Mouse (Mus musculus): ENCODE measurements at regions not wholly inside any gene's neighbourhood (a gene's known extent, or its start where the extent isn't known, plus 50 kb on each side); places are given as distances from the start of the nearest gene placed in this dataset.

DNA sequence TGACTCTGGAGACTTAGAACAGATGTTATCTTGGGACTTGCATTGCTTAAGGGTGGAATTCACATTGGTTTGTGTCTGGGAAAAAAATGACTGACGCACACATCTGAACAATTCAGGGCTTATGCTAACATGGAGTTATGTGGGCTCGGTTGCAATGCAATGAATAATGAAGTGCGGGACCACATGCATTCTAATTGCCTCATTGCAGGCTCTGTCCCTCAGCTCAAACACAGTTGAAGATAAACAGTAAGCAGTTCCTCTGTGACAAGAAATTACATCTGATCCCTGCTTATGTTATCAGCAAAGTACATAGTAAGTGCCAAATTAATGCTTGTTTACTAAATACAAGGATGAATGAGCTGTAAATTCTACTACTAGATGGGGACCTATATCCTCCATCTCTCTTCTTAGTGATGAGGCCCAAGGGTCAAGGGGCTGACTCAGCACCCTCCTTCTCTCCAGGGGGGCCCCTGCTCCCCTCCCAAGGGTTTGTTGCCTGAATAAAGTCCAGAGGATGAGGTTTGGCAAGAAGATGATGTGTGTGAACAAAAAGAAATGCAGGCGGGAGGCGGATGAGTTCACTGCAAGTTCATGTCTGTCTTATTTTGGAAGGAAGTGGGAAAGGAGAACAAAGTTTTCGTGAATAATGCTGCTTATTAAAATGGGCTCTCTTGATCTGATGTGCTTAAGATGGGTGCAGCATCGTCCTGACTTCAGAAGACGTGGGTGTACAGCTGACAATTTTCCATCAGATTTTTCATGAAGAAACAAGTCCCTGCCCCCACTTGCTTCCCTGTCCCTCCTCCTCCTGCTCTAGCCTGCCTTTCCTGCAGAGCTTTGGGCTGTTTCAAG lies 533.1 kb downstream of the Shisa9 start:
- TF ChIP-seq POLR2A (IDR thresholded peaks at IDR 0.05; ENCODE audit: borderline replicate concordance, control insufficient read depth, low read depth, low read length): no peak
- TF ChIP-seq CTCF (IDR thresholded peaks at IDR 0.05; ENCODE audit: control insufficient read depth, insufficient read depth, low read length): no peak

Data from bone marrow, adult 2 months (tissue).